10 mouse cellular contexts compared by ENCODE assay signal in genomic region chr9:119080040-119080675, GRCm38 (mm10). TPM values are rescaled to one million over a fixed set of nuclear protein-coding genes. Genes with fewer than 3 reads are reported as not detected.
"Had no signal": no experiment of that assay in that cellular context is flagged by ENCODE, and none has a peak within 500 bp of the region (broad histone marks: within the 10 kb centered on the region; RNA-seq: fewer than 3 reads in every experiment).

No protein-coding gene starts in this region.

- H3K9me3 ChIP-seq: limb, embryonic 13.5 days; midbrain, embryonic 12.5 days had no signal

- DNase-seq: kidney, postnatal 10 days; left cerebral cortex, postnatal 4 days; lung, embryonic 14.5 days; right cerebral cortex, postnatal 14 days; thymus, adult 18-20 months; thymus, postnatal 14 days had no signal

- H3K4me2 ChIP-seq: limb, embryonic 13.5 days; liver, embryonic 11.5 days; lung, embryonic 14.5 days; midbrain, embryonic 12.5 days had no signal

- H3K4me3 ChIP-seq: limb, embryonic 13.5 days; midbrain, embryonic 12.5 days had no signal

- H3K27me3 ChIP-seq: limb, embryonic 13.5 days had no signal

- H3K27ac ChIP-seq: limb, embryonic 13.5 days; midbrain, embryonic 12.5 days had no signal

- H3K9ac ChIP-seq: limb, embryonic 13.5 days; lung, embryonic 14.5 days; midbrain, embryonic 12.5 days had no signal

RNA-seq across cellular contexts. Expression of gene Plcd1, which starts 13.1 kb away (rescaled TPM):
- total RNA-seq: megakaryocyte-erythroid progenitor cell, adult 5-6 weeks had no signal

RNA-seq across cellular contexts. Expression of gene Dlec1, which starts 22.1 kb away (rescaled TPM):
- total RNA-seq: megakaryocyte-erythroid progenitor cell, adult 5-6 weeks had no signal
